Mouse (Mus musculus): ENCODE results near the gene Atp13a4.

Atp13a4 gene

DNA sequence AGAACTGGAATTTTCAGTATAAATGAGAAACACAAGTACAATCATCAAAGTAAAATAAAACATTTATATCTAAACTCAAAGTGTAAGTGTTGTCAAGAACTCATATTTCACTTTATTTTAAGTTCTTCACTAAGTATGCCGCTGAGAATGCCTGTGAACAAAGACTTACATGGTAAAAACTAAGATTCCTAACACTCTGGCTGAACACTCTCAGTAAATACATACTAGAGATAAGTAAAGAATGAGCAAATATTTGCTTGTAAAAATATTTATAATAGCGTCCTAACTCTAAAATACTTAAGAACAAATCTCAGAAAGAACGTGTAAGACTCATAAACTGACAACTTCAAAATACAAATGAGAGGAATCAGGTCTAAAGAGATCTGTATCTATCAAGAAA, 80.9 kb downstream of the Atp13a4 start:
- DNase-seq (ENCODE audit: low spot score in 2 of 2): no peak

DNA sequence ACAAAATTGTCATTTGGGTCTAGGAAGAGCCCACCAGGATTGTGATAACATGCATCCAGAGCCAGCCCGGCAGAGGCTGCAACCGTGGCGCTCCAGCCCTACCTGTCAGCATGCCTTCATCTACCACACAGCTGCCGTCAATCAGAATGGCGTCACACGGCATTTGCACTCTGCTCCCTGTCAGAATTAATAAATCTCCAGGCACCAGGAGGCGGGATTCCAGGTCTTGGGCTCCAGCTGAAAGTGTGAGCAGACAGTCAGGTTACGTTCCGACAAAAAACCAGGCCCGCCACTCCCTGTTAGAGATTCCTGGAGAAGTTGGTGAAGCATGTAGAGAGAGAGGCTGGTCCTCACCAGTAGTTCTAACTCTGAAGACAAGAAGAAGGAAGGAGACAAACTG, 85.3 kb downstream of the Atp13a4 start:
- no peak for DNase-seq (ENCODE audit: low spot score in 2 of 2)

DNA sequence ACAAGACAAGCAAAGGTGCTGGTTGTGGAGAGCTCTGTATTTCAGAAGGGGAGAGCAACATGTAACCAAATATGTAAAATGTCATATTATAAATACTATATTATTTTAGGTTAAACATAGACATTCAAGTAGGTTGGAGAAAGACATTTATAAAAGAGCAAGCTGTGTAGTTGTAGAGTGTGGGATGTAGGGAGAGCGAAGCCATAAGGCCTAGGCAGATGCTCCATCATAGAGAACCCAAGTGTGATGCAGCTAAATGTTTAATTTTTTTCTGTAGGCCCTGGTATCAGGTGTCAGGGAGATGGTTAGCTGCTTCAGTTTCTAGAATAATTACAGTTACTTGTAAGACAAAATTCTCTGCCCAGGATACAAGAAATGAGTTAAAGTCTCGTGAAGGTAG, 87.8 kb downstream of the Atp13a4 start:
- DNase-seq (ENCODE audit: low spot score in 2 of 2): no peak

DNA sequence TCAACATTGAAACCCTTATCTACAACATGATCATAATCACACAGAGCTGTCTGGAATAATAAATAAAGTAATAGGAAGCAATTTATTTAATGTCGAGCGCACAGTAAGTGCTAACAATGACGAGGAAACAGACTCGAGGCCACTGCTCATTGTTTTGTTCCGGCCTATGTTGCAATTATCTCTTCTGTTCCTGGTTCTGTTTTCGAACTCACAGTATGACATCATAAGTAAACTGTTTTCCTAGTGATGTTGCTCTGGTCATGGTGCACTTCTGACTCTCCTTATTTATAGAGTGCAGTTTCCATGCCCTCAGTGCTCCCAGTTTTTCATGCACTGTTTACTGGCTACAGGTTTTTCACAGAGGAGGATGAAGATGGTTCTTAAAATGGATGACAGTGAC, 91.4 kb downstream of the Atp13a4 start:
- DNase-seq (ENCODE audit: low spot score in 2 of 2): no peak

DNA sequence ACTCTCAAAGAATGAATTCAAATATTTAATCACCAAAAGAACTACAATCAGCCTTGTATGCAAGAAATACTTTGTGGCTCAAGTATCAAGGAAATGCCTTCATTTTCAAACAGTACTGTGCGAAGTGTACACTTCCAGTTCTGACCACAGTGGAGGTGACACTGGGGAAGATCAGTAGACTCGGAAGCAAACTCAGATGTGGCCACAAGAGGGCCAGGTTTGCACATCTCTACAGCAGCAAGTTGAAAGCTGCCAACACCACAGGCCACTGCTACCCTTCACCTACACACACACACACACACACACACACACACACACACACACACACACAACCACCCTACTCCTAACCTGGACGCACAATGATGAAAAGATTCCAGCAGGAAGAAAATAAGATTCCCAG, 93.0 kb downstream of the Atp13a4 start:
- no peak for DNase-seq (ENCODE audit: low spot score in 2 of 2)

DNA sequence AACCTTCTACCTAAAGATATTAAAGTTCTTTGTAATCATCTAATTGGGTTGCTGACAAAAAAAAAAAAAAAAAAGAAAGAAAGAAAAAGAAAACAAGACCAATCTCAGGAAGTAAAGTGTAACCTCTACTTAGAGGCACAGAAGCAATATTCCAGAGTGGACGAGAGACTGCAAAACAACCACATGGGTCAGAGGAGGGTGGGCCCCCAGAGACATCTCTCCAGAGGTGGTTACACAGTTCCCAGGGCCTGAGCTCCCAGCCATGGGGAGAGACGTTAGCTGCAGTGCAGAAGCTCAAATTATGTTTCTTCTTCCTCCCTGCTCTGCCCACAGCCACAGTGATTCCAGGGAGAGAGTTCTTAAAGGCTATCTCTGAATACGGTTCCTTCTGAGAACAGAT, 102.5 kb downstream of the Atp13a4 start:
- DNase-seq (ENCODE audit: low spot score in 2 of 2): no peak

DNA sequence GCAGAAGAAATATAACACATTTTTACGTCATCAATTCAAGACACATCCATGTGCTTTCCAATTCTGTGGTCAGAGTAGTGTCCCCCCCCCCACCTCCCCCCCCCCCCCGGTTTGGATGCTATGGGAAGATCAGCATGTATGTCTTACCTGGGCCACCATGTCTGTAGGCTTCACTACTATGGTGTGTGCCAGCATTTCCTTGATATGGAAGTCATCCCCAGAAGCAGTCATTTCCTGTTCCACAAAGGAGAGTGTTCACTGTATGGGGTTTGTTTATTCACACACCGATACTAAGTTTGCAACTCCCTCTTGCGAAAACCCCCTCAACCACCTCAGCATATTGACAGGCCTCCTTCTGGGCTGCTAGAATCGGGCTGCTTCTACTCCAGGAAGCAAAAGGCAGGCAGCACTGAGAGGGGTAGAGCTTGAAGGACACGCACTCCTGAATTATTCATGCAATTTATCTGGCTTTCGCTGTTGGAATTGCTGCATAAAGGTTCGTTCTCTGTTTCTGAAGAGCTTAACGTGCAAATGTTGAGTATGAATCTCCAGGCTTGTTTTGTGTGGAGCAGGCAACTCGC, 103.2 kb downstream of the Atp13a4 start:
- DNase-seq (ENCODE audit: low spot score in 2 of 2): no peak

DNA sequence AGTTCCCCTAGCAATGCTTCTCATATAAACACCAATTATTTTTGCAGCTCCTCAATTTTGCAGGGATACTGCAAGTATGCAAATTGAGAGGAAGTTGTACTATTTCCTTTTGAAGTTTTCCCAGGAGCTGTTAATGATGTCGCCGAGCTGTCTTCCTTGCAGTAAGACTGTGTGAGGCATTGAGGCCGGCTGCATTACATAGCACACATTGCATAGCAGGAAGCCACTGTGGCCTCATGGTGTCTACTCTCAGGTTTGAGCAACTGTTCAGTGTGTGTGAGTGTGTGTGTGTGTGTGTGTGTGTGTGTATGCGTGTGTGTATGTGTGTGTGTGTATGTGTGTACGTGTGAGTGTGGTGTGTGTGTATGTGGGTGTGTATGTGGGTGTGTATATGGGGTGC, 106.6 kb downstream of the Atp13a4 start:
- DNase-seq (ENCODE audit: low spot score in 2 of 2): no peak

DNA sequence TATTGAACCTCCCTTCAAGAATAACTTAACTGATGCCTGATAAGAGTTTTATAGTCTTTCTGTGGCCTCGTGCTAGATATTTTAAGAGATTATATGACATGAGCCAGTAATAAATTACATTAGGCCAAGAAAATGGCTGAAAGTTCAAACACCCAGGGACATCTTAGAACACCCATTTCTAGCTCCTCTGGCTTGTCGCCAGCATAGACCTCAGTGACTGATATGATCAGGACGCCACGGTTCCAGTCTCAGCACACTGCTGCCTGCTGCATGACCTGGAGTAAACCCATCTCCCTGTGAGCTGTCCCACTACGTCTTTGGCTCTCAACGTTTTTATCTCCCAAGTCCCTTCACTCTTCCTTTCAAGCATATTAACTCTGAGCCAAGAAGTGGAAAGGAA, 108.9 kb downstream of the Atp13a4 start:
- no peak for DNase-seq (ENCODE audit: low spot score in 2 of 2)

DNA sequence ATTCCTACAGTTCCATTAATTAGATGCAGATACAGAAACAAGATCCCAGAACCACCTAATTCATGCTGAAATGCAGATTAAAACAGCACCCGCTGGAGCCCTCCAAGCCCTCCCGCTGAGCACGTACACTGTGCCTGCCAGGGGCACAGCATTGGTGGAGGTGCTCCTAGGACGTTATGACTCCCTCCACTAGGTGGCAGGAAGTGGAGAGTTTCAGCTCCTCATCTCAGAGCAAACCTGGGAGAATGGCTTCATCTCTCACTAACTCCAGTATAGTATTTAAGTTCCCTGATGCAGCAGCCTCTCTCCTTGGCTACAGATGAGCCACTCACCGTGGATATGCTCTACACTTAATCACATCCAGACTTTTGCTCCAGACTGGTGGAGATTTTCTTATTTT, 110.0 kb downstream of the Atp13a4 start:
- DNase-seq (ENCODE audit: low spot score in 2 of 2): no peak

DNA sequence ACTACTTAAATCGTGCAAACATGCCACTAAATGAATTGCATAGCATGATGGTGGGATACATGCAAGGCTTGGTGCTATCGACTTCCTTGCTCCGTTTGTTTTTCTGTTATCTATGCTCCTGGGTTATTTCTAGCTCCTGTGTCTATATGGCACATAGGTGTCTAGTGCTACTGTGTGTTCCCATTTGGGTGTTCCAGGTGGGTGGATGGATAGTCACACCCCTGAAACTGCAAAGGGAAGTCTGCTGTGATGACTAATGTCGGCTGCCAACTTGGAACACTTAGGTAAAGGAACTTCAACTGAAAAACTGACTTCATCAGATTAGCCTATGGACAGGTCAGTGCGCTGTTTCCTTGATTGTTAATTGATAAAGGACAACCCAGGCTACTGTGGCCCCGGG, 129.8 kb downstream of the Atp13a4 start:
- DNase-seq (ENCODE audit: low spot score in 2 of 2): no peak

DNA sequence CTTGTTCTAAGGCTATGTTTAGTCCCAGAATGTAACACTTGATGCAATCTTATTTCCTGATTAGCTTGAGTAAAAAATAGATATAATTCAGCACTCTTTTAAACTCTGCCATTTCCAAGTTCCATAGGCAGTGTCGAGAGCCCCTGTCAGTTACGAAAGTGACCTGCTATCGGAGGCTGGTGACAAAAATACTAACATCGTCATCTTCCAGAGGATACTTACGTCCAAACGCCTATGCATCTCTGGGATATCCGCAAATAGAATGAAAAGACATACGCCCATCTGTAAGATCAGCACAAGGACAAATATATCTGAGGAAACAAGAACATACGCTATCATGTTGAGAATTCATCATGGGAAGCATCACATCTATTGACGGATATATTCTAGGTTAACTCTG, 137.3 kb downstream of the Atp13a4 start:
- DNase-seq (ENCODE audit: low spot score in 2 of 2): no peak

DNA sequence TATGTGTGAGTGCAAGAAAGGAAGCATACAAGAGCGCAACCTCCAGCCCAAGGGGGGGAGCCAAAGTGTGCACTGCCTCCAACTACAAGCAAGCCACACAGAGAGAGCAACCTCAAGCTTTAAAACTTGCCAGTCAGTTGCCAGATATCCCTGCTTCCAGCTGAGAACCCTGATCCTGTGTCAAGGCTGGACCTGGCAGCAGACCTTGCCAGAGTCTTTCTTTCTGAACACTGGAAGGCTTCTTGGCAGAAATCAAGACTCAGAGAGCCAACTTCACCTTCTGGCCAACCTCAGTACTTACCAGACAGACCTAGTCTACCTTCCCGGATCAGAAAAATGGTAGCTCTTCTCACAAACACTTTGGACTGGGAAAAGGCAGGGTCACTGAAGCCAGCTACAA, 145.6 kb downstream of the Atp13a4 start:
- DNase-seq (ENCODE audit: low spot score in 2 of 2): no peak

DNA sequence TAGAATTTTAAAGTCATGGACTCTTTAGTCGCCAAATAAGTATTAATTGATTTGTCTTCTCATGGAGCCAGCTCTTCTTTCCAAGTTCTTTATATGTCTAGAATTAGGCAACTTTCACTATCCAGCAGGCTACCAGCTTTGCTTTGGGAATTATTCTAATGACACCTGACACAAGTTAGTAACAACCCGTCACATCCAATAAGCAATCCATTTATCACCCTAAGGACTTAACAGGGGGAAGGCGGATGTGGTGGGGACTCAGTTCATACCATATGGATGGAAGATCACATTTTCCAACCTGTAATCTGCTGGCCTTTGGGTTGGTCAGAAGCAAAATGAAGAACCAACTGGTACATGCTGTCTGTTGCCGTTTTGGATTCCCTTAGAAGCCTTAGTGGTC, 159.9 kb downstream of the Atp13a4 start:
- no peak for DNase-seq (ENCODE audit: low spot score in 2 of 2)

DNA sequence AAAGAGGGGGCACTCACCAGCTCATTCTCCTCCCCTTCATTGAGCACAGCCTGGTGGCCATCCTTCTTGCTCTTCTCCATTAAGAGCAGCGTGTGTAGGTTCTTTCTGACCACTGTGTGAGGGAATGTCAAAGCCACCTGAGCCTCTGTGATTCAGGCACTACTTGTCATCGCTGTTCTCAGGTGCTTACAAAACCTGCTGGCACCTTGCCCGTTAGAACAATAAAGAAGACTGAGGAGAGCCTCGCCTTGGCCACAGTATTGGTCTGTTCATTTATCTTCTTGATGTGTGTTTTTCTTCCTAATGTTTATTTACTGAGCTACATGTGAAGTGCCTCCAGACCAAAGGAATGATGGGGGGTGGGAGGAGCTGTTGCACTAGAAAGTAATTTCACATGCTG, 166.2 kb downstream of the Atp13a4 start, which contains the start of gene Atp13a5:
Gene Atp13a5, minus strand, starts transcription at position 275 of the 400 bp plus-strand sequence.
- DNase-seq (ENCODE audit: low spot score in 2 of 2): no peak

DNA sequence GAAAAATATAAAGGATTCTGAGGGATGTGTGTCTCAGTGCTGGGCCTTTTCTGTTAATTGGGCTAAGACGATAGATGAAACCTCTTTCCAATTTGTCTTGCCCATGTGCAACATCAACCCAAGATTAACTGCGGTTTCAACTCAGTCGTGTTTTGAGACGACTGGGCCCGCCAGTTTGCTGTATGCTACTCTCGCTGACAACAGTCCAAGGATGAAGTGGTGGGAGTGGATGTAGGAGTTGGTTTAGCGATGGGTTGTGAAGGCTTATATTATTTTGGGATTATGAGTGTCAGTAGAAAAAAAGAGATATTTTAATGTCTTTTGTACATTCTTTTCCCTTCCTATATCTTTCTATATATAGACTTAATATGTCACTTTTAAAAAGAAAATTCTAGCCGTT, 170.0 kb downstream of the Atp13a4 start:
- DNase-seq (ENCODE audit: low spot score in 2 of 2): no peak

All from natural killer cell, adult 2 months (primary cell).